Comparison of ENCODE assay signal across 11 mouse cellular contexts in genomic region chr17:27121266-27121665, GRCm38 (mm10). TPM values are rescaled to one million over a fixed set of nuclear protein-coding genes. Genes with fewer than 3 reads are reported as not detected.
DNase-seq lines count a peak whose midpoint lies in the region; ATAC-seq and TF ChIP-seq lines count a peak whose summit lies in the region.
"Had no signal": no experiment of that assay in that cellular context is flagged by ENCODE, and none has a peak within 500 bp of the region (broad histone marks: within the 10 kb centered on the region; RNA-seq: fewer than 3 reads in every experiment).

No protein-coding gene starts in this region.

- no peak; the same call in 1 of the 2 replicates for TF ChIP-seq CTCF in left cerebral cortex, adult 2 months (IDR thresholded peaks at IDR 0.05)
- no peak for TF ChIP-seq CTCF in cortical plate, adult 2 months (IDR thresholded peaks at IDR 0.05; ENCODE audit: extremely low read depth, insufficient read depth, low read length)
- TF ChIP-seq CTCF in thymus, adult 2 months (IDR thresholded peaks at IDR 0.05; ENCODE audit: borderline replicate concordance, control insufficient read depth, extremely low read depth, insufficient read depth, low read length, poor library complexity), result no peak

- DNase-seq in left cerebral cortex, adult 2 months (ENCODE audit: extremely low spot score in 1 of 2, low spot score in 2 of 2), result no peak
- DNase-seq in left cerebral cortex, postnatal 36 days (ENCODE audit: low spot score in 2 of 2), result no peak
- DNase-seq in neural tube, embryonic 10.5 days (ENCODE audit: extremely low spot score, low spot score), result peak; percentile 34
- DNase-seq in thymus, adult 2 months, result no peak
- DNase-seq in heart, postnatal 14 days, result no peak

- no peak overlapping the region for H3K4me2 ChIP-seq in forebrain, embryonic 16.5 days (ENCODE audit: low read length)
- H3K4me2 ChIP-seq: lung, embryonic 15.5 days had no signal

- ATAC-seq in forebrain, embryonic 16.5 days, result no peak
- ATAC-seq in frontal cortex, adult (ENCODE audit: low TSS enrichment), result no peak

- WGBS in forebrain, embryonic 16.5 days, result 35% methylated on average over 14 of the region's 14 CpGs
- WGBS in thymus, adult 2 months, result 95% methylated on average over 14 of the region's 14 CpGs

- peaks cover 6% of the 10 kb centered on the region for H3K4me1 ChIP-seq in cortical plate, adult 2 months (ENCODE audit: control insufficient read depth, insufficient read depth, low read length)
- peaks cover 17% of the 10 kb centered on the region for H3K4me1 ChIP-seq in forebrain, embryonic 16.5 days (replicated peaks; ENCODE audit: control insufficient read depth, insufficient read depth, low read length)
- H3K4me1 ChIP-seq in thymus, adult 2 months (replicated peaks; ENCODE audit: control insufficient read depth, insufficient read depth, low read length), result peaks cover 12% of the 10 kb centered on the region

- no peak overlapping the region for H3K4me3 ChIP-seq in left cerebral cortex, adult 2 months
- no peak overlapping the region for H3K4me3 ChIP-seq in cortical plate, adult 2 months (ENCODE audit: insufficient read depth, low read length)
- no peak overlapping the region for H3K4me3 ChIP-seq in forebrain, embryonic 16.5 days (replicated peaks; ENCODE audit: low read length)
- H3K4me3 ChIP-seq in thymus, adult 2 months (ENCODE audit: control insufficient read depth, insufficient read depth, low read length), result no peak overlapping the region
- H3K4me3 ChIP-seq: lung, embryonic 15.5 days had no signal

- H3K9ac ChIP-seq in forebrain, embryonic 16.5 days (replicated peaks; ENCODE audit: low read depth, low read length), result peak overlapping the region; percentile 33; the same call in 1 of the 2 replicates
- H3K9ac ChIP-seq: lung, embryonic 15.5 days had no signal

- H3K36me3 ChIP-seq in forebrain, embryonic 16.5 days (ENCODE audit: control insufficient read depth, insufficient read depth), result no peaks in the 10 kb centered on the region
- H3K36me3 ChIP-seq in thymus, adult 2 months (ENCODE audit: control insufficient read depth, insufficient read depth, low read length), result peaks cover 9% of the 10 kb centered on the region

- H3K27ac ChIP-seq in left cerebral cortex, adult 2 months, result peak overlapping the region; percentile 2
- no peak overlapping the region for H3K27ac ChIP-seq in cortical plate, adult 2 months (ENCODE audit: insufficient read depth, low read length)
- H3K27ac ChIP-seq in forebrain, embryonic 16.5 days (ENCODE audit: low read length), result no peak overlapping the region
- no peak overlapping the region for H3K27ac ChIP-seq in thymus, adult 2 months (ENCODE audit: control insufficient read depth, insufficient read depth, low read length)
- H3K27ac ChIP-seq: lung, embryonic 15.5 days had no signal

- no peaks in the 10 kb centered on the region for H3K27me3 ChIP-seq in forebrain, embryonic 16.5 days (replicated peaks; ENCODE audit: control insufficient read depth, insufficient read depth, low read length)
- no peaks in the 10 kb centered on the region for H3K27me3 ChIP-seq in thymus, adult 2 months (ENCODE audit: control insufficient read depth, insufficient read depth, low read length)
- H3K27me3 ChIP-seq: lung, embryonic 15.5 days had no signal

- TF ChIP-seq POLR2A in cortical plate, adult 2 months (IDR thresholded peaks at IDR 0.05; ENCODE audit: extremely low read depth, insufficient read depth, low read length), result 0 out of 2 replicates have a peak, but pooled peaks have one; percentile 9
- no peak for TF ChIP-seq POLR2A in thymus, adult 2 months (IDR thresholded peaks at IDR 0.05; ENCODE audit: control insufficient read depth, extremely low read depth, insufficient read depth, low read length, poor library complexity)

- H3K9me3 ChIP-seq in forebrain, embryonic 16.5 days (ENCODE audit: control insufficient read depth, low read length), result no peaks in the 10 kb centered on the region
- H3K9me3 ChIP-seq: lung, embryonic 15.5 days had no signal

- intact Hi-C loops in left cerebral cortex, adult 2 months (cut with DNase I), result no loop called here
- intact Hi-C loops in left cerebral cortex, postnatal 36 days (cut with DNase I), result loop anchor here (10.0 kb wide), 1 partner anchor 186 kb away; the partner anchor contains the start of genes Cuta and Phf1
- intact Hi-C loops in heart, postnatal 14 days (cut with DNase I), result loop anchor here (10.0 kb wide), 1 partner anchor 186 kb away; the partner anchor contains the start of genes Cuta and Phf1

RNA-seq across cellular contexts. Expression of gene Uqcc2, which starts 12.4 kb away (rescaled TPM):
- 100 to 1,000 TPM; 215 to 245 TPM for total RNA-seq in left cerebral cortex, adult 2 months (2021)
- total RNA-seq in left cerebral cortex, postnatal 36 days (2021), result 100 to 1,000 TPM; 230 to 254 TPM
- 438 and 459 TPM in 2 replicates for polyA plus RNA-seq in cortical plate, adult 2 months (2012; rRNA removed)
- polyA plus RNA-seq in forebrain, embryonic 16.5 days (2015; fragmentation: Nextera tagmentation; extraction: Ambion mirVana), result 253 and 266 TPM in 2 replicates
- polyA plus RNA-seq in thymus, adult 2 months (2012; rRNA removed), result 119 and 152 TPM in 2 replicates
- 100 to 1,000 TPM; 270 to 283 TPM for total RNA-seq in heart, postnatal 14 days (2021)

RNA-seq across cellular contexts. Expression of gene Ip6k3, which starts 46.3 kb away (rescaled TPM):
- total RNA-seq in left cerebral cortex, adult 2 months (2021), result under 1 TPM; 0.38 to 0.47 TPM
- under 1 TPM; 0.23 to 0.81 TPM for total RNA-seq in left cerebral cortex, postnatal 36 days (2021)
- polyA plus RNA-seq in cortical plate, adult 2 months (2012; rRNA removed), result 1.0 and 1.1 TPM in 2 replicates
- 0.30 TPM in 1 of 2 replicates, not detected in the other for polyA plus RNA-seq in forebrain, embryonic 16.5 days (2015; fragmentation: Nextera tagmentation; extraction: Ambion mirVana)
- polyA plus RNA-seq in thymus, adult 2 months (2012; rRNA removed), result 0.61 and 1.4 TPM in 2 replicates
- 10 to 100 TPM in 1 of 2 experiments, 1 to 10 TPM in 1; 8.9 to 10.7 TPM for total RNA-seq in heart, postnatal 14 days (2021)
- total RNA-seq: common myeloid progenitor, adult 5-6 weeks; hematopoietic stem cell, adult 5-6 weeks had no signal

Comparison
In these comparisons a context has a peak if more than half of its experiments do, and no peak if none do; other contexts are left out.
1. RNA of gene Ip6k3, which starts 46.3 kb away (total RNA-seq): 8.9 to 10.7 TPM in heart, postnatal 14 days; 0.23 to 0.81 TPM in left cerebral cortex, postnatal 36 days and 0.38 to 0.47 TPM in left cerebral cortex, adult 2 months; every median in the first group is over 4 times any median in the second.